Mouse (Mus musculus) heart, adult 2 months (tissue): Measurements from ENCODE around the gene Ms4a7. TPM values are rescaled to one million over a fixed set of nuclear protein-coding genes. Genes with fewer than 3 reads are reported as not detected.
"Not testable (repeated sequence)": the region's sequence is repeated elsewhere in the genome, so short reads cannot be mapped to it uniquely, and the experiment has no call there.

ENCODE experiments used
- DNase-seq, 2 experiments: peaks; one replicate each; pipeline ENCODE4 v3.0.0; 2021
- H3K27ac ChIP-seq: fragments of 200-600 bp; 2 replicates; pipeline ENCODE4 v1.8.1; 2022
- H3K27me3 ChIP-seq: fragments of 200-500 bp; 2 replicates; pipeline ENCODE4 v1.6.1; 2012; ENCODE audit warnings: mild to moderate bottlenecking, low read length, inconsistent platforms, mixed read lengths; ENCODE audit not compliant: control insufficient read depth, insufficient read depth
- H3K36me3 ChIP-seq: fragments of 200-500 bp; 2 replicates; pipeline ENCODE4 v1.6.1; 2012; ENCODE audit warnings: low read length, inconsistent platforms; ENCODE audit not compliant: control insufficient read depth, insufficient read depth
- H3K4me1 ChIP-seq: fragments of 200-500 bp; 2 replicates; pipeline ENCODE4 v1.6.1; 2011; ENCODE audit warnings: low read length; ENCODE audit not compliant: control insufficient read depth, insufficient read depth
- H3K4me3 ChIP-seq: fragments of 200-600 bp; 2 replicates; pipeline ENCODE4 v1.8.1; 2022
- H3K79me2 ChIP-seq: fragments of 200-500 bp; replicated peaks from 2 replicates; pipeline ENCODE4 v1.6.1; 2012; ENCODE audit warnings: mild to moderate bottlenecking, inconsistent platforms, low read length, moderate library complexity, mixed read lengths; ENCODE audit not compliant: control insufficient read depth, insufficient read depth
- H3K9ac ChIP-seq: fragments of 200-500 bp; 2 replicates; pipeline ENCODE4 v1.6.1; 2012; ENCODE audit warnings: low read depth, mild to moderate bottlenecking, control low read depth, inconsistent platforms, low read length, mixed read lengths
- CTCF ChIP-seq: fragments of 200-600 bp; IDR thresholded peaks from 2 replicates; pipeline ENCODE4 v1.8.1; 2022; ENCODE audit warnings: antibody characterized with exemption, mild to moderate bottlenecking, moderate library complexity
- EP300 ChIP-seq: fragments of 200-500 bp; IDR thresholded peaks from 2 replicates; pipeline ENCODE4 v1.6.1; 2011; ENCODE audit warnings: low read depth, low read length, control low read depth; ENCODE audit not compliant: insufficient read depth
- POLR2A ChIP-seq: fragments of 200-500 bp; IDR thresholded peaks from 2 replicates; pipeline ENCODE4 v1.6.1; 2011; ENCODE audit warnings: mild to moderate bottlenecking, low read depth, low read length, control low read depth; ENCODE audit not compliant: insufficient read depth
- WGBS: fragments of 180-500 bp; shearing (Covaris S2); methylation state at CpG from one replicate; pipeline ENCODE4 v1.1.7; 2018; 5-methylcytosine and 5-hydroxymethylcytosine counted together
- intact Hi-C: fragments of 180-260 bp; cut with DNase I; formaldehyde crosslinking; loops from one replicate; pipeline ENCODE4 v1.15.1; 2025
- polyA plus RNA-seq: library from polyadenylated mRNA; depleted of rRNA; stranded (reverse); fragments of >200 nt; gene quantifications from 2 replicates; pipeline ENCODE4 v1.2.3, GENCODE M21; 2012
- total RNA-seq, 2 experiments: library from RNA; stranded (reverse); gene quantifications; 2 replicates each; pipeline ENCODE4 v1.2.3; 2021

Ms4a7 gene
- total and polyA plus RNA-seq, 3 experiments = 0.76 to 2.2 (median 1.0) TPM

GRCm38 (mm10) chr19:11316786-11317185 is 19.2 kb downstream of the Ms4a7 start:
- intact Hi-C loops = no loop called here
- WGBS = 71% methylated on average over 4 of the region's 4 CpGs

GRCm38 (mm10) chr19:11314354-11314753 is 21.6 kb downstream of the Ms4a7 start, which contains the start of gene Ms4a14:
Ms4a14 (minus strand) TSS chr19:11314454.
- intact Hi-C loops = no loop called here
- H3K27me3 ChIP-seq = no peaks in the 10 kb centered on the region
- no peak for DNase-seq
- no peaks in the 10 kb centered on the region for H3K36me3 ChIP-seq
- no peaks in the 10 kb centered on the region for H3K79me2 ChIP-seq
- no peak within 1 kb of the TSS for H3K9ac ChIP-seq
- 53% methylated on average over 1 of the region's 1 CpGs for WGBS
- no peak within 1 kb of the TSS for H3K4me3 ChIP-seq
- H3K4me1 ChIP-seq = no peaks in the 10 kb centered on the region
- H3K27ac ChIP-seq = no peak within 1 kb of the TSS
- TF ChIP-seq CTCF = no peak
- TF ChIP-seq EP300 = no peak
- TF ChIP-seq POLR2A = no peak

More at GRCm38 (mm10) chr19:11316786-11317185, 19.2 kb downstream of the Ms4a7 start:
- H3K27me3 ChIP-seq = no peaks in the 10 kb centered on the region
- no peaks in the 10 kb centered on the region for H3K79me2 ChIP-seq
- no peaks in the 10 kb centered on the region for H3K36me3 ChIP-seq
- no peak for DNase-seq
- H3K27ac ChIP-seq = no peak overlapping the region
- TF ChIP-seq CTCF (no peak), EP300 (no peak), POLR2A (no peak)
- H3K4me3 ChIP-seq = no peak overlapping the region
- no peaks in the 10 kb centered on the region for H3K4me1 ChIP-seq
- no peak overlapping the region for H3K9ac ChIP-seq

- intact Hi-C loops = no loop called here
- Histone ChIP-seq H3K4me1 (no peaks in the 10 kb centered on the region), H3K4me3 (no peak overlapping the region), H3K27me3 (no peaks in the 10 kb centered on the region), H3K36me3 (no peaks in the 10 kb centered on the region), H3K27ac (no peak overlapping the region), H3K9ac (no peak overlapping the region), H3K79me2 (no peaks in the 10 kb centered on the region)
- TF ChIP-seq POLR2A (no peak), CTCF (no peak), EP300 (no peak)
- DNase-seq = no peak
These were observed 27.1 kb downstream of the Ms4a7 start for GRCm38 (mm10) chr19:11308888-11309287.

- H3K27me3 ChIP-seq, H3K4me1 ChIP-seq, H3K9ac ChIP-seq, H3K36me3 ChIP-seq, intact Hi-C loops, H3K79me2 ChIP-seq, H3K27ac ChIP-seq, H3K4me3 ChIP-seq, DNase-seq: not testable (repeated sequence)
- 44% methylated on average over 4 of the region's 4 CpGs for WGBS
These were observed 36.4 kb downstream of the Ms4a7 start for GRCm38 (mm10) chr19:11299529-11299928.

- Histone ChIP-seq H3K27ac (no peak overlapping the region), H3K27me3 (no peaks in the 10 kb centered on the region), H3K4me1 (no peaks in the 10 kb centered on the region), H3K9ac (no peak overlapping the region), H3K79me2 (no peaks in the 10 kb centered on the region), H3K36me3 (no peaks in the 10 kb centered on the region), H3K4me3 (no peak overlapping the region)
- 61% methylated on average over 2 of the region's 2 CpGs for WGBS
- no peak for DNase-seq
- TF ChIP-seq CTCF = no peak
- TF ChIP-seq POLR2A = no peak
- no peak for TF ChIP-seq EP300
- intact Hi-C loops = no loop called here
These were observed 37.0 kb downstream of the Ms4a7 start for GRCm38 (mm10) chr19:11298939-11299338.

GRCm38 (mm10) chr19:11293616-11294015 is 42.3 kb downstream of the Ms4a7 start:
- H3K4me1 ChIP-seq, H3K27me3 ChIP-seq, intact Hi-C loops, H3K9ac ChIP-seq, H3K4me3 ChIP-seq, H3K27ac ChIP-seq, H3K36me3 ChIP-seq, DNase-seq, H3K79me2 ChIP-seq: not testable (repeated sequence)
- WGBS = 13% methylated on average over 3 of the region's 3 CpGs
